Mouse (Mus musculus): ENCODE data around the gene Socs2.
"Not testable (repeated sequence)": the region's sequence is repeated elsewhere in the genome, so short reads cannot be mapped to it uniquely, and the experiment has no call there.

The Socs2 gene

GRCm38 (mm10) chr10:95394819-95395812, 21.9 kb downstream of the Socs2 start:
- DNase-seq (ENCODE audit: low read depth, low spot score) = no peak

DNA sequence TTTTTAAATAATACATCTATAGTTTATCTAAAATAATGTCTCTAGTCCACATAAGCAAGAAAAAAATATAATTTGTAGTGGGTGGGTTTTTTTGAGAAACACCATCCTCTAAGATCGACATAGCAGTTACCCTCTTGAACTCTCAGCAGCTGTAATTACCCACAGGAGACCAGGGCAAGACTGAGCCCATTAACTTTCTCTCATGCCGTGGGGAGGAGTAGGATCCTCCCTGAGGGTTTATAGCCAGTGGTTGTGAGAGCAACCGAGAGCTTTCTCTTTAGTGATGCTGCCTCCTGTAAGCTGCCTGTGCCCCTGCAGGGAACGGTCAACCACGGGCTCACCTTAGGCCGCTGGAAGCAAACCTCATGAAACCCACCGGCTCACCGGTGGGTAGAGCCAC, 24.9 kb downstream of the Socs2 start:
- no peak for DNase-seq (ENCODE audit: low read depth, low spot score)

DNA sequence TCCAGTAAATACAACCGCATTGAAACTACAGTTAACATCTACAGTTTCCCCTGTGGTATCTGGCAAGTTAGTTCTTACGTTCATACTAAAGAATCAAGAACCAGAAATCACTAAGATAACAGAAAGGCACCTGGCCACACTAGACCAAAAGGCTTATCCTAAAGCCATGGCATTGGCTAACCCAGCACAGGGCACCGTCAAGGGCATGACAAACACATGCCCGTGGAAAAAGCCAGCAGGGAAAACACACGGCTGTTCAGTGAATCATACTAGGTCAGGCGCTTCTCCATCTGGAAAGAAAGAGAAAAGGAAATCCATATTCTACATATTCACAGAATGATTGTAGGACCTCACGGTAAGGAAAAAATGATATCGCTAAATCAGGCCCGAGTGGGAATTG, 26.1 kb downstream of the Socs2 start:
- DNase-seq (ENCODE audit: low read depth, low spot score) = no peak

GRCm38 (mm10) chr10:95389805-95390204, 27.2 kb downstream of the Socs2 start:
- not testable (repeated sequence) for DNase-seq (ENCODE audit: low read depth, low spot score)

DNA sequence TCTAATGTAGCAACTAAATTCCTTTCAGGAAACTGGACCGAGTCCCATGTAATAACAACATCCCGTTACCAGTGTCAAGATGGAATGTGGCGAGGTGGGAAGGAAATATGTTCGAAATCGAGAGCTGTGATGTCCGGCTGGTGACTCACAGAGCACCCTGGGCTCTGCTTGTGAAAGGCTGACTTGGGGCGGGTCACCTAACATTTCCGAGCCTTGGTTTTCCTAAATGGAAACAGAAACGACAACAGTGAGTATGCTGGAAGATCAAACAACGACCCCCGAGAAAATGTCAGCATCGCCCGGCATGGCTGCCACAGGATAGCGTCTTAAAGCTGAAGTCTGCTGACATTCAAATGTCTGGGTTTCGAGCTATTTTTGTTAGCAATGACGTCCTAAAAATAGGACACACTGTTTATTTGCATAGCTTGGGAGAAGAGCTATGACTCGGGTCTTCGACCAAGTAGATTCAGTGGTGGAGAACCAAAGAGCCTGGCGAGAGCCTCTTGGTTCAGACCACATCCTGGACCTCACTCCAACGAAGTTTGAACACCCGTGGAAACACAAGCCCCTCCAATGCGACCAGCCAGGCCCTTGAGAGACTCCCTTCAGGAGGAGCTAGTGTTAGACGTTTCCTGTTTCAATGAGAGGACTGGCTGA, 28.0 kb downstream of the Socs2 start:
- DNase-seq (ENCODE audit: low read depth, low spot score) = no peak

DNA sequence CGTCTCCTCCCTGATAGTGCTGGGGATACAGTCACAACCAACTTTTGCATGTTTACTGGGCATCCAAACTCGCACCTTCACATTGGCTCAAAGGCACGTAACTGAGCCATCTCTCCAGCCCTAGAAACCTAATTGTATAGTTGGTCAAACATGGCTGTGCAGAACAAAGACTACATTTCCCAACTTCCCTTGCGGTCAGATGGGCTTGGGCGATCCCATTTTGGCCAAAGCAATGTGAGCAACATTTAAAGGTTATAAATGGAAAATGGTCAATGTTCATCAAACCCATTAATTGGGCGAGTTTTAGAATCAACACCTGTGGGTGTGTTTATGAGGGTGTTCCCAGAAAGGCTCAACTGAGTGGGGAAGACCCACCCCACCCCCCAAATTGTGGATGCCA, 30.5 kb downstream of the Socs2 start:
- peak; percentile 29 for DNase-seq (ENCODE audit: low read depth, low spot score)

GRCm38 (mm10) chr10:95385801-95386203, 31.2 kb downstream of the Socs2 start:
- DNase-seq (ENCODE audit: low read depth, low spot score) = no peak

DNA sequence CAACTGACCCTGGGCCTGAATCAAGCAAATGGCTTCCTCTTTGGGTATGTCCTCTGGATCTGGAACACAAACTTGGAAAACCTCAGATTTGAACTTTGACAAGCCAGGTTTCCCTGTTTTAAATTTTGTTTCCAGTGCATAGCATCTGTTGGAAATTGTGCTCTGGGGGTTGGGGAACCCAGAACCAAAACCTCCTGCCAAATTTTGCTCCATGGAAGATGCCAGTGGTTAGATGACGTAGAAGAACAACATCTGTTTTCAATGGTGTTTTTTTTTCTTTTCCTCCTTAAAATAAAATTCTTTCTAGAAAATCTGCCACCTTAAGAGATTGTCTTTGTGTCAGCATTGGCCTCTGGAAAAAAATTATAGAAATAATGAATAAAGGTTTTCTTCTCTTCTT, 31.9 kb downstream of the Socs2 start:
- DNase-seq (ENCODE audit: low read depth, low spot score) = no peak

- peak; percentile 10 for DNase-seq (ENCODE audit: low read depth, low spot score)
Measured at GRCm38 (mm10) chr10:95384446-95384845, 32.5 kb downstream of the Socs2 start.

GRCm38 (mm10) chr10:95373340-95373739, 43.6 kb downstream of the Socs2 start:
- no peak for DNase-seq (ENCODE audit: low read depth, low spot score)

GRCm38 (mm10) chr10:95371942-95372341, 45.0 kb downstream of the Socs2 start:
- DNase-seq (ENCODE audit: low read depth, low spot score) = no peak

DNA sequence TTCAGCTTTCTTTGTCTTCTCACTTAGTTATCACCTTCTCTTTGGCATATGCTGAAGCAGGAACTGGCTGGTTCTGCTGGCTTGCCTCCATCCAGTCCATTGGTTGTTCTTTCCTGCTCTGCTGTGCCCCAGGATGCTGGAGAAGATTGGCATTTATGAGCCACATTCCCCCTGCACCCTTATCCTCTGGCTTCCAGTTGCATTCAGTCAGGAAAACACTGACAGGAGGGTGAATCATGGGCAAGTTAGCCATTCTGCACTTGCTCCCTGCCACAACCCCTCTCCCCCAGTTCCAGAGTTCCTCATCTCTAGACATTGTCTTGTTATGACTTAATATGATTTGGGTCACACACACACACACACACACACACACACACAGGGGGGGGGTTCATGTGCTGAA, 47.8 kb downstream of the Socs2 start:
- no peak for DNase-seq (ENCODE audit: low read depth, low spot score)

- no peak for DNase-seq (ENCODE audit: low read depth, low spot score)
Measured at GRCm38 (mm10) chr10:95368151-95368550, 48.8 kb downstream of the Socs2 start.

GRCm38 (mm10) chr10:95367661-95368089, 49.3 kb downstream of the Socs2 start:
- DNase-seq (ENCODE audit: low read depth, low spot score) = no peak

- no peak for DNase-seq (ENCODE audit: low read depth, low spot score)
Measured at GRCm38 (mm10) chr10:95367241-95367640, 49.7 kb downstream of the Socs2 start.

DNA sequence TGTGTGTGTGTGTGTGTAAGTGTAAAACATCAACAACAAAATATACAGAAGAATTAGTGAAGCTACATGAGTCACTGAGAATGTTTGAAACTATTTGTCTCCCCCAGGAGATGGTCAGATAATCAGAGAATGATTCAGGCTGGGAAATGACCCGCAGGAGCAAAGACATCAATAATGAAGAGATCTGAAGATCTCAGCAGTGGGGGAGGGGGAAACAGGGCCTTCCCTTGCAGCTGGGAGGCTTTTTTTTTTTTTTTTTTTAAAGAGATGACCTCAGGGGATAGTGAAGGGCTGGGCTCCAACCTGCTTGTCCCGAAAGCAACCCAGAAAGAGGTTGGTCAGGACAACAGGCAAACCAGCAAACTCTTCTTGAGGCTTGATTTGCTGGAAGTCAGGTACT, 54.7 kb downstream of the Socs2 start:
- DNase-seq (ENCODE audit: low read depth, low spot score) = no peak

- no peak for DNase-seq (ENCODE audit: low read depth, low spot score)
Measured at GRCm38 (mm10) chr10:95361260-95361841, 55.6 kb downstream of the Socs2 start.

DNA sequence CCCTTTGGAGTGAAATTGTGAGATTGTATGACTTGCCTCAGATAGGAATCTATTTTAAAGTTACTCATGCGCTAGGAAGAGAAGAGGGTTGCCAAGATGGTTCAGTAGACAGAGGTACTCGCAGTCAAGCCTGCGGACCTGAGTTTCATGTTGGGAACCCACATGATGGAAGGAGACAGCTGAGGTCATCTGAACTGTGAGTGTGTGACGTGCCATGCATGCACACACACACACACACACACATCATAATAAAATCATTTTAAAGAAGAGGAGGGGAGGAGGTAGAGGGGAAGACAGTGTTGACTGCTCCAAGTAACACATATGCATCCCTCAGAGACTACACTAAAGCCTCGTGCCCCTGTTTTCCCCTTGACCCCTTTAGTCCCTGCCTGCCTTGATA, 56.9 kb downstream of the Socs2 start:
- no peak for DNase-seq (ENCODE audit: low read depth, low spot score)

GRCm38 (mm10) chr10:95357721-95358120, 59.3 kb downstream of the Socs2 start:
- peak; percentile 58 for DNase-seq (ENCODE audit: low read depth, low spot score)

DNA sequence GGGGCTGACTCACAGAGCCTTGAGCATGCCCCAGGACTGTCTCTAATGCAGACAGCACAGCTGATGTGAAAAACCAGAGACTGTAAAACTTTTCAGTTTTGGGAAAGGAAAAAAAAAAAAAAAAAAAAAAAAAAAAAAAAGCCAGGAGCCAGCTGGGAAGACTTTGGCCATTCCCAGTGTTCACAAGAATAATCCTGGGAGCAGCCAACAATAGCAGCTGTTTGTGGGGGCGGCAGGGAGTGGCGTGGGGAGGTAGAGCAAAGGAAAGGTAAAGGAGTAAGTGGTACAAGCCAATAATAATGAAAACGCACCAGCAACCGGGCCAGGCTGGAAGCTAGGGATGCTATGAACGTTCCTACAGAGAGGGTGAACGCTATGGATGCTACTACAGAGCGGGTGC, 60.3 kb downstream of the Socs2 start:
- DNase-seq (ENCODE audit: low read depth, low spot score) = no peak

GRCm38 (mm10) chr10:95355678-95356268, 61.2 kb downstream of the Socs2 start:
- DNase-seq (ENCODE audit: low read depth, low spot score) = no peak

GRCm38 (mm10) chr10:95354673-95355072, 62.3 kb downstream of the Socs2 start:
- DNase-seq (ENCODE audit: low read depth, low spot score) = peak; percentile 78
